Mouse (Mus musculus): Measurements from ENCODE around the gene A1bg.

DNA sequence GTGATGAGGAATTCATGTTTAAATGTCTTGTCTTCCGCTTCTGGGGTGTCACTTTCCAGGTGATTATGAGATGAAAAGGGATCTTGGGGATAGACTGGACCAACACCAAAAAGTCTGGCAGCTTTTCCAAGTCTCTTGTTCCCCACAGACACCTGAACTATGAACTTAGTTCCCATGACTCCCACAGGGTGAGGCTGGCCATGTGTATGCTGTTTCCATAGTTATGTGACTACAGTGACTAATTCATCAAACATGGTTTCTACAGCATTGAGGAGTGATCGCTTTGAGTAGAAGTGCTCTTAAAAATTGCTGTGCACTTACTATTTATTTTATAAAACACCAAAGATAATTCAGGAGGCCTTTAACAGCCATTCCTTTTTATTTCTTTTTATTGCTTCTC is 34.1 kb downstream of the A1bg start:
- TF ChIP-seq CTCF (IDR thresholded peaks at IDR 0.05; ENCODE audit: low read depth): no peak
- TF ChIP-seq EP300 (IDR thresholded peaks at IDR 0.05; ENCODE audit: low read depth): no peak

Measured in heart, postnatal 0 days (tissue).